Comparison of ENCODE assay signal across 30 mouse cellular contexts in the genomic region with DNA sequence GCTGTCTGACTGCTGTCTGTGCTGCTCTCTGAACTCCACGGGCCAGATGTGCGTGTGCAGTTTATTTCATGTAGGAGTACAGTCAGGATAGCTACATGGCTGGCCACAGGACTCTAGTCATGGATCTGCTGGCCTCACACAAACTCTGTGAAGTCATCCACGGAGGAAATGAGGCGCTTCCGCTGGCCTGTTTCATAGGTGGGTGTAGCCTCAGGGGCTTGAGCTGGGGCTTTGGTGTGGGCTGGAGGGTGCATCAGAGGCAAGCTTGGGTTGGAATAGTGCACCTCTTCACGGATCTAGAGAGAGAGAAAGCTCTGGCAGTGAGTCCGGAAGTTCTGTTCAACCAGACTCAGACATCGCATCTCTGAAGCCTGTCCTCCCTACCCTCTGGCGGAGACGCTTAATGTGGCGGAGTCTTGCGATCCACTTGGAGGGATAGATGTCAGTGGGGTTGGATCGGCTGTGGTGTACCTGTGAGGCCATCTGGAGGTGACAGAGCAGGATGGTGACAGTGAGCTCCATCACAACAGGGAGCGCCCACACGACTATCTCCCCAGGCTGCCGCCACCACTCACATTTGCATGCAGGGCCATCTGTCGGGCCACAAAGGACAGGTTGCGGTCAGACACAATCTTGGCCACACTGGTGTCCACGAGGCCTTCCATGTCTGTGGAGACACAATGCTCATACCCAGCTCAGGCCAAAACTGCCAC. TPM values are rescaled to one million over a fixed set of nuclear protein-coding genes. Genes with fewer than 3 reads are reported as not detected.
A peak's percentile ranks its signal among the peaks of the same experiment; 100 is the strongest.
DNase-seq lines count a peak whose midpoint lies in the region; ATAC-seq and TF ChIP-seq lines count a peak whose summit lies in the region.
"Had no signal": no experiment of that assay in that cellular context is flagged by ENCODE, and none has a peak within 500 bp of the region (broad histone marks: within the 10 kb centered on the region; RNA-seq: fewer than 3 reads in every experiment).

No protein-coding gene starts in this region.

- WGBS in cerebellum, adult 2 months = 24% methylated on average over 19 of the region's 19 CpGs
- 89% methylated on average over 19 of the region's 19 CpGs for WGBS in hindbrain, embryonic 12.5 days

- no peak overlapping the region for H3K4me3 ChIP-seq in left cerebral cortex, adult 2 months
- H3K4me3 ChIP-seq in cerebellum, adult 2 months (replicated peaks; ENCODE audit: insufficient read depth, low read depth, low read length) = no peak overlapping the region
- no peak overlapping the region for H3K4me3 ChIP-seq in hindbrain, embryonic 12.5 days
- H3K4me3 ChIP-seq: embryonic facial prominence, embryonic 12.5 days; heart, adult 2 months; kidney, embryonic 15.5 days; limb, embryonic 13.5 days; lung, embryonic 15.5 days; megakaryocyte, embryonic 14.5 days; midbrain, embryonic 12.5 days; stomach, embryonic 15.5 days had no signal

- TF ChIP-seq POLR2A in cerebellum, adult 2 months (IDR thresholded peaks at IDR 0.05; ENCODE audit: borderline replicate concordance, insufficient read depth, low read length) = no peak

- H3K27me3 ChIP-seq in cerebellum, adult 2 months (ENCODE audit: control insufficient read depth, insufficient read depth, low read length) = no peaks in the 10 kb centered on the region
- H3K27me3 ChIP-seq in hindbrain, embryonic 12.5 days = no peaks in the 10 kb centered on the region
- H3K27me3 ChIP-seq: CH12.LX; embryonic facial prominence, embryonic 12.5 days; kidney, embryonic 15.5 days; limb, embryonic 13.5 days; lung, embryonic 15.5 days; midbrain, embryonic 12.5 days; stomach, embryonic 15.5 days had no signal

- intact Hi-C loops in left cerebral cortex, adult 2 months (cut with DNase I) = no loop called here
- intact Hi-C loops in left cerebral cortex, postnatal 36 days (cut with DNase I) = no loop called here

- no peak overlapping the region for H3K9ac ChIP-seq in hindbrain, embryonic 12.5 days
- H3K9ac ChIP-seq: embryonic facial prominence, embryonic 12.5 days; kidney, embryonic 15.5 days; limb, embryonic 13.5 days; lung, embryonic 15.5 days; midbrain, embryonic 12.5 days; stomach, embryonic 15.5 days had no signal

- H3K27ac ChIP-seq in left cerebral cortex, adult 2 months = peak overlapping the region; percentile 4; the same call in 1 of the 2 replicates
- H3K27ac ChIP-seq in cerebellum, adult 2 months (ENCODE audit: insufficient read depth, low read length) = peak overlapping the region; percentile 71
- no peak overlapping the region for H3K27ac ChIP-seq in hindbrain, embryonic 12.5 days
- H3K27ac ChIP-seq: embryonic facial prominence, embryonic 12.5 days; heart, adult 2 months; kidney, embryonic 15.5 days; limb, embryonic 13.5 days; lung, embryonic 15.5 days; midbrain, embryonic 12.5 days; stomach, embryonic 15.5 days had no signal

- H3K36me3 ChIP-seq in hindbrain, embryonic 12.5 days = peaks cover 98% of the 10 kb centered on the region

- no peak for DNase-seq in cerebellum, postnatal 4 days (ENCODE audit: low spot score in 2 of 2)
- no peak for DNase-seq in left cerebral cortex, adult 2 months (ENCODE audit: extremely low spot score in 1 of 2, low spot score in 2 of 2)
- DNase-seq in left cerebral cortex, postnatal 36 days (ENCODE audit: low spot score in 2 of 2) = no peak
- peak; percentile 88 to 94 for DNase-seq in cerebellum, adult 2 months
- DNase-seq in cerebellum, postnatal 14 days = peak; percentile 71 to 82
- no peak for DNase-seq in kidney, adult 11 months
- DNase-seq: adrenal gland, adult 2 months; adrenal gland, postnatal 36 days; embryo, embryonic 11 days; gastrocnemius, postnatal 25 days; heart, adult 2 months; kidney, postnatal 36 days; layer of hippocampus, postnatal 36 days; lung, postnatal 4 days; retina, postnatal 1 day; right cerebral cortex, postnatal 14 days had no signal

- no peaks in the 10 kb centered on the region for H3K9me3 ChIP-seq in hindbrain, embryonic 12.5 days (replicated peaks)
- H3K9me3 ChIP-seq: embryonic facial prominence, embryonic 12.5 days; kidney, embryonic 15.5 days; limb, embryonic 13.5 days; lung, embryonic 15.5 days; megakaryocyte, embryonic 14.5 days; midbrain, embryonic 12.5 days; stomach, embryonic 15.5 days had no signal

- peak; percentile 70; the same call in 1 of the 2 replicates for ATAC-seq in cerebellum, adult (ENCODE audit: insufficient number of reproducible peaks, low FRiP score, low TSS enrichment)
- no peak for ATAC-seq in hindbrain, embryonic 12.5 days (ENCODE audit: low FRiP score)
- ATAC-seq: activated CD4-positive, CD25-positive, alpha-beta regulatory T cell, adult 4 months; forebrain, embryonic 14.5 days; intestine, postnatal 0 days had no signal

- peaks cover 72% of the 10 kb centered on the region for H3K4me1 ChIP-seq in cerebellum, adult 2 months (ENCODE audit: control insufficient read depth, insufficient read depth, low read length)
- no peaks in the 10 kb centered on the region for H3K4me1 ChIP-seq in hindbrain, embryonic 12.5 days
- H3K4me1 ChIP-seq: embryonic facial prominence, embryonic 12.5 days; kidney, embryonic 15.5 days; limb, embryonic 13.5 days; lung, embryonic 15.5 days; midbrain, embryonic 12.5 days; stomach, embryonic 15.5 days had no signal

- no peak for TF ChIP-seq CTCF in left cerebral cortex, adult 2 months (IDR thresholded peaks at IDR 0.05)
- TF ChIP-seq CTCF in cerebellum, adult 2 months (IDR thresholded peaks at IDR 0.05; ENCODE audit: borderline replicate concordance, insufficient read depth, low read depth, low read length) = peak; percentile 39; the same call in 1 of the 2 replicates

- no peak overlapping the region for H3K4me2 ChIP-seq in hindbrain, embryonic 12.5 days (replicated peaks)
- H3K4me2 ChIP-seq: embryonic facial prominence, embryonic 12.5 days; kidney, embryonic 15.5 days; limb, embryonic 13.5 days; liver, embryonic 11.5 days; lung, embryonic 15.5 days; midbrain, embryonic 12.5 days; stomach, embryonic 15.5 days had no signal

RNA-seq across cellular contexts. Expression of gene Tsc2, which starts 35.8 kb away (rescaled TPM):
- total RNA-seq in left cerebral cortex, adult 2 months (2021) = 100 to 1,000 TPM; 140 to 159 TPM
- total RNA-seq in left cerebral cortex, postnatal 36 days (2021) = 100 to 1,000 TPM; 116 to 157 TPM
- 168 and 194 TPM in 2 replicates for polyA plus RNA-seq in cerebellum, adult 2 months (2012; rRNA removed)
- 85.5 and 86.2 TPM in 2 replicates for polyA plus RNA-seq in hindbrain, embryonic 12.5 days (2016; fragmentation: Nextera tagmentation; extraction: Ambion mirVana)

RNA-seq across cellular contexts. Expression of gene Nthl1, which starts 35.9 kb away (rescaled TPM):
- 1 to 10 TPM; 5.5 to 5.7 TPM for total RNA-seq in left cerebral cortex, adult 2 months (2021)
- total RNA-seq in left cerebral cortex, postnatal 36 days (2021) = 1 to 10 TPM; 4.2 to 6.6 TPM
- 9.0 TPM in 2 replicates for polyA plus RNA-seq in cerebellum, adult 2 months (2012; rRNA removed)
- 14.4 and 15.7 TPM in 2 replicates for polyA plus RNA-seq in hindbrain, embryonic 12.5 days (2016; fragmentation: Nextera tagmentation; extraction: Ambion mirVana)

RNA-seq across cellular contexts. Expression of gene Pkd1, which starts 47.0 kb away (rescaled TPM):
- 10 to 100 TPM; 89.1 to 97.5 TPM for total RNA-seq in left cerebral cortex, adult 2 months (2021)
- 10 to 100 TPM; 62.7 to 85.4 TPM for total RNA-seq in left cerebral cortex, postnatal 36 days (2021)
- polyA plus RNA-seq in cerebellum, adult 2 months (2012; rRNA removed) = 122 and 132 TPM in 2 replicates
- 20.5 and 25.5 TPM in 2 replicates for polyA plus RNA-seq in hindbrain, embryonic 12.5 days (2016; fragmentation: Nextera tagmentation; extraction: Ambion mirVana)

RNA-seq across cellular contexts. Expression of gene Slc9a3r2, which starts 53.5 kb away (rescaled TPM):
- 10 to 100 TPM; 50.2 to 51.0 TPM for total RNA-seq in left cerebral cortex, adult 2 months (2021)
- 10 to 100 TPM; 51.0 to 51.2 TPM for total RNA-seq in left cerebral cortex, postnatal 36 days (2021)
- polyA plus RNA-seq in cerebellum, adult 2 months (2012; rRNA removed) = 140 and 146 TPM in 2 replicates
- 39.2 and 39.6 TPM in 2 replicates for polyA plus RNA-seq in hindbrain, embryonic 12.5 days (2016; fragmentation: Nextera tagmentation; extraction: Ambion mirVana)
- polyA plus RNA-seq: activated CD4-positive, CD25-positive, alpha-beta regulatory T cell, adult 4 months had no signal

Comparison
In these comparisons a context has a peak if more than half of its experiments do, and no peak if none do; other contexts are left out.
1. DNase-seq: peak in cerebellum, adult 2 months (2 of 2) and cerebellum, postnatal 14 days (2 of 2); none in cerebellum, postnatal 4 days (0 of 2), left cerebral cortex, adult 2 months (0 of 2), left cerebral cortex, postnatal 36 days (0 of 2) and kidney, adult 11 months (single experiment).